Mouse (Mus musculus): ENCODE data around the gene Zfp433. TPM values are rescaled to one million over a fixed set of nuclear protein-coding genes. Genes with fewer than 3 reads are reported as not detected.

Zfp433 gene
- 0.21 and 0.46 TPM in 2 replicates for polyA plus RNA-seq (2012; rRNA removed)

DNA sequence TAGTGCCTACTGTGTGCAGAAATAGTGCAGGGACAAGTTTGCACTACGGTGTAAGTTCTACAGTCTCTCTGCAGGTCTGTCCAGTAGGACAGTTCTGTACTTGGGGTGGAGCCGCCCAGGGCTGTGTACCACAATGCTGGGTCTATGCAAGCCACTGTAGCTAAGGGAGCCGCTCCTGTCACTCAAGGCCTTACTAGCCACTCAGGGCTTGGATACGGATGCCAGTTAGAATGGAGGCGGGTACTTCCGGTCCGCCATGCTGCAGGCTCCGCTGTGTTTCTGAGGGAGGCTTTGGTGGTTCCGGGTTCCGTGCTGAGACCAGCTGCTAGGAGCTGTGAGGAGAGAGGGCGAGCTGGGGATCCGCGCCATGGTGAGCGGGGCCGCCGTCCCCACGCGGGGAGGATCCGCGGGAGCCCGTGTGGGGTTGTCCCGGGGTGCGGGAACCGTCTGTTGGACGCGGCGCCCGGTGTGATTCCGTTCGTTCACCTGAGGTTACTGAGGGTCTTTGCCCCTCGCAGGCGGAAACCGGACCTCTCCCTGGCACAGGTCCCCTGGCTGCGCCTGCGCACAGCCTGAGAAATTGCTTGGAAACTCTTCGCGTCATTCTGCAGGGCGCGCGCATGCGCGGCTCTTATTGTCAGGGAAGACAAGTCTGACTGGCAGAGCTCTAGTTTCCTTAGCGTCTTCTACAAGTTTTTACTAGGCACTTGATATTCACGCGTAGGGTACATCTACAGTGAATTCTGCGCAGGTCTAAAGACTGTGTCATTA is at the start of gene Zfp433:
TSS of gene Zfp433 (plus strand) at position 295 of the 771 bp plus-strand sequence.

DNA sequence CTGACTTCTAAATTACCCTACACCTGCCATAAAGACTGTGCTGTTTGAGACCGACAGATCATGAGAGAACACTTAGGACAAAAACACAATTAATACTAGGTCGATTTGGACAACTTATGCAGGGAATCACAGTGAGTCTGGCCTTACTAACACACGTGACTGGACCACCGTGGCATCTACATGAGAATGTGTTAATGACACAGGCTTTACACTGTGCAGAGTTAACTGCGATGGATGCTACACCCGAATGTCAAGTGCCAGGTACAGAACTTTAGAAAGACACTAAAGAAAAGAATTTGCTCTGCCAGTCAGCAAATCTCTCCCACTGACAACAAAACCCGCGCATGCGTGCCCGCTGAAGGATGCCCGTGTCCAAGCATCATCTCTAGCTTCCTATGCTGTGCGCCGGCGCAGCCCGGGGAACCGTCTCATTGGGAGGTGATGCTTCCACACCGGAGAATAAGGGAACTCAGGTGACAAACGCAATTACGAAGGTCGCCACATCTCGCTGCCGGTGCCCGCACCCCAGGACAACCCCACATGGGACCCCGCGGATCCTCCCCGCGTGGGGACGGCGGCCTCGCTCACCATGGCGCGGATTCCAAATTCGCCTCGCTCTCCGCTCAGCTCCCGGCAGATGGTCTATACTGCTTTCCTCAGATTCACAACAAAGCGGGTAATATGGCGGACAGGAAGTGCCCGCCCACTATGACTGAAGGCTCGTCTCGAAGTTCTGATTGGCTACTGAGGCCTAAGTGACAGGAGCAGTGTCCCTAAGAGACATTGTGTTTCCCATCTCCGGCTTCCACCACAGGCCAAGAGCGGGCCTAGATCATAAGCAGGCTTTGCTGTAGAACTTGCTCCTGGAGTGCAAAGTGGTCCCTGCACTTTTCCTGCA is 66.1 kb downstream of the Zfp433 start, which contains the start of gene Gm3055:
TSS of gene Gm3055 (minus strand) at position 656 of the 898 bp plus-strand sequence.

Other genes with a start within 250 kb of the Zfp433 start
- 63.2 and 87.3 TPM in 2 replicates for gene Nfic, start 249.2 kb upstream of the Zfp433 start, polyA plus RNA-seq (2012; rRNA removed)
- 0.77 and 1.4 TPM in 2 replicates for gene Celf5, start 222.1 kb upstream of the Zfp433 start, polyA plus RNA-seq (2012; rRNA removed)
- gene Ncln, start 208.4 kb upstream of the Zfp433 start, polyA plus RNA-seq (2012; rRNA removed) = 384 and 527 TPM in 2 replicates
- gene S1pr4, start 204.7 kb upstream of the Zfp433 start, polyA plus RNA-seq (2012; rRNA removed) = 4.2 and 5.4 TPM in 2 replicates
- 3.2 and 3.5 TPM in 2 replicates for gene Gna15, start 180.6 kb upstream of the Zfp433 start, polyA plus RNA-seq (2012; rRNA removed)
- 162 and 181 TPM in 2 replicates for gene Gna11, start 159.6 kb upstream of the Zfp433 start, polyA plus RNA-seq (2012; rRNA removed)
- 2,184 and 2,590 TPM in 2 replicates for gene Aes, start 145.3 kb upstream of the Zfp433 start, polyA plus RNA-seq (2012; rRNA removed)
- gene Tle2, start 130.3 kb upstream of the Zfp433 start, polyA plus RNA-seq (2012; rRNA removed) = 497 and 508 TPM in 2 replicates
- gene Tle6, start 103.8 kb upstream of the Zfp433 start, polyA plus RNA-seq (2012; rRNA removed) = 192 and 202 TPM in 2 replicates
- 0.47 and 0.74 TPM in 2 replicates for gene BC025920, start 98.6 kb upstream of the Zfp433 start, polyA plus RNA-seq (2012; rRNA removed)
- gene Sirt6, start 77.0 kb upstream of the Zfp433 start, polyA plus RNA-seq (2012; rRNA removed) = 59.4 and 65.9 TPM in 2 replicates
- 62.1 and 90.5 TPM in 2 replicates for gene Ankrd24, start 76.3 kb upstream of the Zfp433 start, polyA plus RNA-seq (2012; rRNA removed)
- gene Gm10778, start 55.8 kb upstream of the Zfp433 start, polyA plus RNA-seq (2012; rRNA removed) = 0.10 and 0.26 TPM in 2 replicates
- gene Gm3055, start 66.3 kb downstream of the Zfp433 start, polyA plus RNA-seq (2012; rRNA removed) = 0.12 and 0.59 TPM in 2 replicates
- 0.07 TPM in 1 of 2 replicates, not detected in the other for gene Gm4767, start 107.4 kb downstream of the Zfp433 start, polyA plus RNA-seq (2012; rRNA removed)
- 0.12 and 0.26 TPM in 2 replicates for gene Gm32687, start 159.1 kb downstream of the Zfp433 start, polyA plus RNA-seq (2012; rRNA removed)
- gene Zfp781, start 225.7 kb downstream of the Zfp433 start, polyA plus RNA-seq (2012; rRNA removed) = 0.08 TPM in 1 of 2 replicates, not detected in the other

Measured in ovary, adult 2 months (tissue).